In genomic region chr5:32335172-32335571, GRCm38 (mm10) we compare ENCODE assay signal across 8 mouse cellular contexts.
DNase-seq lines count a peak whose midpoint lies in the region; ATAC-seq and TF ChIP-seq lines count a peak whose summit lies in the region.

No protein-coding gene starts in this region.

- 0 out of 2 replicates have a peak, but pooled peaks have one; percentile 56 for ATAC-seq in hindbrain, embryonic 11.5 days (ENCODE audit: low FRiP score)
- ATAC-seq in neural tube, embryonic 11.5 days (ENCODE audit: insufficient read depth, low FRiP score, low TSS enrichment), result no peak
- ATAC-seq in liver, embryonic 11.5 days (replicated peaks; ENCODE audit: low FRiP score), result no peak
- ATAC-seq in monocyte, adult 5-6 weeks (replicated peaks; ENCODE audit: insufficient number of reproducible peaks, low FRiP score, low TSS enrichment, poor library complexity, severe bottlenecking), result no peak

- H3K27ac ChIP-seq in hindbrain, embryonic 11.5 days (ENCODE audit: low read depth, low read length), result no peak overlapping the region
- no peak overlapping the region for H3K27ac ChIP-seq in neural tube, embryonic 11.5 days (ENCODE audit: low read depth, low read length)
- H3K27ac ChIP-seq in liver, embryonic 11.5 days (ENCODE audit: low read depth, low read length), result no peak overlapping the region

- no peaks in the 10 kb centered on the region for H3K9me3 ChIP-seq in E14TG2a.4 (ENCODE audit: low read length)
- H3K9me3 ChIP-seq in hindbrain, embryonic 11.5 days (ENCODE audit: control insufficient read depth, low read length), result no peaks in the 10 kb centered on the region
- H3K9me3 ChIP-seq in neural tube, embryonic 11.5 days (ENCODE audit: control insufficient read depth, low read length), result no peaks in the 10 kb centered on the region
- H3K9me3 ChIP-seq in liver, embryonic 11.5 days (ENCODE audit: control insufficient read depth, low read length), result no peaks in the 10 kb centered on the region

- no peak overlapping the region for H3K4me2 ChIP-seq in hindbrain, embryonic 11.5 days (replicated peaks; ENCODE audit: low read depth, low read length)
- H3K4me2 ChIP-seq in neural tube, embryonic 11.5 days (ENCODE audit: low read depth), result no peak overlapping the region
- no peak overlapping the region for H3K4me2 ChIP-seq in liver, embryonic 11.5 days

- WGBS in hindbrain, embryonic 11.5 days, result 37% methylated on average over 6 of the region's 6 CpGs
- WGBS in neural tube, embryonic 11.5 days, result 55% methylated on average over 5 of the region's 6 CpGs
- 28% methylated on average over 6 of the region's 6 CpGs for WGBS in liver, embryonic 11.5 days

- H3K4me1 ChIP-seq in E14TG2a.4 (replicated peaks; ENCODE audit: low read depth, low read length), result peaks cover 36% of the 10 kb centered on the region
- no peaks in the 10 kb centered on the region for H3K4me1 ChIP-seq in hindbrain, embryonic 11.5 days (replicated peaks; ENCODE audit: control insufficient read depth, insufficient read depth, low read length)
- no peaks in the 10 kb centered on the region for H3K4me1 ChIP-seq in neural tube, embryonic 11.5 days (ENCODE audit: control insufficient read depth, insufficient read depth, low read length)
- H3K4me1 ChIP-seq in liver, embryonic 11.5 days (replicated peaks; ENCODE audit: control insufficient read depth, insufficient read depth, low read length), result no peaks in the 10 kb centered on the region; the same call in 1 of the 2 replicates

- no peak overlapping the region for H3K9ac ChIP-seq in hindbrain, embryonic 11.5 days (ENCODE audit: low read depth, low read length)
- H3K9ac ChIP-seq in neural tube, embryonic 11.5 days (ENCODE audit: low read length), result no peak overlapping the region
- H3K9ac ChIP-seq in liver, embryonic 11.5 days (ENCODE audit: low read depth, low read length), result no peak overlapping the region

- no peak for TF ChIP-seq CTCF in E14TG2a.4 (conservative IDR thresholded peaks at IDR 0.05; ENCODE audit: low read length)

- peak; percentile 71 for DNase-seq in brain, embryonic 18.5 days (ENCODE audit: low read depth, low spot score)
- peak; percentile 56 to 75 for DNase-seq in frontal cortex, postnatal 14 days (ENCODE audit: low spot score in 2 of 2)
- peak; percentile 28 for DNase-seq in hindbrain, embryonic 11.5 days (ENCODE audit: low spot score)
- peak; percentile 50 to 57 for DNase-seq in layer of hippocampus, postnatal 25 days (ENCODE audit: extremely low spot score in 1 of 2, low spot score in 1 of 2)
- peak; percentile 26 for DNase-seq in neural tube, embryonic 11.5 days (ENCODE audit: low spot score)
- DNase-seq in liver, embryonic 11.5 days (ENCODE audit: low spot score), result no peak

- peaks cover 15% of the 10 kb centered on the region for H3K27me3 ChIP-seq in E14TG2a.4 (ENCODE audit: insufficient read depth, low read length)
- H3K27me3 ChIP-seq in hindbrain, embryonic 11.5 days (ENCODE audit: control insufficient read depth, insufficient read depth, low read length), result no peaks in the 10 kb centered on the region
- no peaks in the 10 kb centered on the region for H3K27me3 ChIP-seq in neural tube, embryonic 11.5 days (ENCODE audit: control insufficient read depth, insufficient read depth, low read length)
- H3K27me3 ChIP-seq in liver, embryonic 11.5 days (replicated peaks; ENCODE audit: control insufficient read depth, insufficient read depth, low read length), result no peaks in the 10 kb centered on the region

- peak overlapping the region; percentile 14; the same call in 1 of the 2 replicates for H3K4me3 ChIP-seq in E14TG2a.4 (replicated peaks; ENCODE audit: low read length)
- no peak overlapping the region for H3K4me3 ChIP-seq in hindbrain, embryonic 11.5 days (ENCODE audit: low read depth, low read length)
- H3K4me3 ChIP-seq in neural tube, embryonic 11.5 days (ENCODE audit: low read depth, low read length), result no peak overlapping the region
- no peak overlapping the region for H3K4me3 ChIP-seq in liver, embryonic 11.5 days (ENCODE audit: low read depth, low read length)

- H3K36me3 ChIP-seq in E14TG2a.4 (ENCODE audit: insufficient read depth, low read length), result no peaks in the 10 kb centered on the region
- H3K36me3 ChIP-seq in hindbrain, embryonic 11.5 days (ENCODE audit: control insufficient read depth, insufficient read depth, low read length), result no peaks in the 10 kb centered on the region
- H3K36me3 ChIP-seq in neural tube, embryonic 11.5 days (ENCODE audit: control insufficient read depth, insufficient read depth, low read length), result no peaks in the 10 kb centered on the region
- H3K36me3 ChIP-seq in liver, embryonic 11.5 days (ENCODE audit: control insufficient read depth, insufficient read depth, low read length), result no peaks in the 10 kb centered on the region
